Mouse (Mus musculus): ENCODE results near the gene Tradd. TPM values are rescaled to one million over a fixed set of nuclear protein-coding genes. Genes with fewer than 3 reads are reported as not detected.

Tradd gene
- polyA plus RNA-seq, 1 experiment from 2014 or later: 50.6 TPM

GRCm38 (mm10) chr8:105278911-105279334 is 14.5 kb upstream of the Tradd start:
- no peak overlapping the region for H3K27ac ChIP-seq (ENCODE audit: low read depth, low read length)
- H3K9me3 ChIP-seq (ENCODE audit: control insufficient read depth): no peaks in the 10 kb centered on the region
- peak; percentile 68 for ATAC-seq
- peak overlapping the region; percentile 55 for H3K4me2 ChIP-seq (replicated peaks; ENCODE audit: low read depth)
- TF ChIP-seq CTCF (IDR thresholded peaks at IDR 0.05; ENCODE audit: low read depth): peak; percentile 65
- peaks cover 46% of the 10 kb centered on the region for H3K27me3 ChIP-seq (replicated peaks; ENCODE audit: control insufficient read depth, insufficient read depth, low read length)
- peaks cover 9% of the 10 kb centered on the region for H3K4me1 ChIP-seq (replicated peaks; ENCODE audit: control insufficient read depth, insufficient read depth, low read length)
- 2% methylated on average over 28 of the region's 28 CpGs for WGBS
- no peak overlapping the region for H3K9ac ChIP-seq (ENCODE audit: low read depth, low read length)
- peak overlapping the region; percentile 27 for H3K4me3 ChIP-seq (ENCODE audit: low read depth, low read length)
- no peaks in the 10 kb centered on the region for H3K36me3 ChIP-seq (ENCODE audit: control insufficient read depth, insufficient read depth)

GRCm38 (mm10) chr8:105276292-105277120 is 12.1 kb upstream of the Tradd start:
- H3K27me3 ChIP-seq (replicated peaks; ENCODE audit: control insufficient read depth, insufficient read depth, low read length): peaks cover 66% of the 10 kb centered on the region

DNA sequence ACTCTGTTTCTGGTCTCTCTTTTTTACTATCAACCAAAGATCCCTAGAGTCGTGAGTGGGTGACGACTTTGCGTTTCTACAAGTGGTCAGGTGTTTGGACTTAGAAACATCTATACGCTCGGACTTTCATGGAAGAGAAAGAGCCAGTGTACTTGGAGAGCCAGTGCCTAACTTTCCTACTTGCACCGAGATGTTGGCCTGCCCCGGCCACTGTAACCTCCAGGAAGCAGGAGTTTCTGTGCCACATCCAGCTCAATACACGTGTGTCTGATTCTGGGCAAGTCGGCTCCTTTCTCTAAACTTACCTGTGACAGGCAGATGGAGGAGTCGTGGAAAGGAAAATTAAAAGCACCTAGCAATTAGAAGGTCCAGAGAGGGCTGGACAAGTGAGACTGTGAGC is 11.4 kb upstream of the Tradd start, which contains the start of gene Nol3:
TSS of gene Nol3 (plus strand) at position 301 of the 400 bp plus-strand sequence.
- H3K27ac ChIP-seq (ENCODE audit: low read depth, low read length): no peak within 1 kb of the TSS
- H3K9me3 ChIP-seq (ENCODE audit: control insufficient read depth): no peaks in the 10 kb centered on the region
- H3K9ac ChIP-seq (ENCODE audit: low read depth, low read length): peak within 1 kb of the TSS; percentile 11; the same call in 1 of the 2 replicates
- no peaks in the 10 kb centered on the region for H3K36me3 ChIP-seq (ENCODE audit: control insufficient read depth, insufficient read depth)
- WGBS: 7% methylated on average over 10 of the region's 10 CpGs
- H3K27me3 ChIP-seq (replicated peaks; ENCODE audit: control insufficient read depth, insufficient read depth, low read length): peaks cover 73% of the 10 kb centered on the region
- H3K4me2 ChIP-seq (replicated peaks; ENCODE audit: low read depth): peak within 1 kb of the TSS; percentile 83
- peak within 1 kb of the TSS; percentile 39 for H3K4me3 ChIP-seq (ENCODE audit: low read depth, low read length)
- no peak for ATAC-seq
- peaks cover 9% of the 10 kb centered on the region for H3K4me1 ChIP-seq (replicated peaks; ENCODE audit: control insufficient read depth, insufficient read depth, low read length)
- no peak for TF ChIP-seq CTCF (IDR thresholded peaks at IDR 0.05; ENCODE audit: low read depth)

More at GRCm38 (mm10) chr8:105276292-105277120, 12.1 kb upstream of the Tradd start:
- H3K4me1 ChIP-seq (replicated peaks; ENCODE audit: control insufficient read depth, insufficient read depth, low read length): peaks cover 9% of the 10 kb centered on the region
- H3K4me3 ChIP-seq (ENCODE audit: low read depth, low read length): peak overlapping the region; percentile 39
- H3K4me2 ChIP-seq (replicated peaks; ENCODE audit: low read depth): peak overlapping the region; percentile 83
- 0 out of 2 replicates have a peak, but pooled peaks have one; percentile 7 for TF ChIP-seq CTCF (IDR thresholded peaks at IDR 0.05; ENCODE audit: low read depth)
- 4% methylated on average over 30 of the region's 30 CpGs for WGBS
- H3K27ac ChIP-seq (ENCODE audit: low read depth, low read length): no peak overlapping the region
- H3K9me3 ChIP-seq (ENCODE audit: control insufficient read depth): no peaks in the 10 kb centered on the region
- H3K9ac ChIP-seq (ENCODE audit: low read depth, low read length): peak overlapping the region; percentile 11; the same call in 1 of the 2 replicates
- no peak for ATAC-seq
- H3K36me3 ChIP-seq (ENCODE audit: control insufficient read depth, insufficient read depth): no peaks in the 10 kb centered on the region

GRCm38 (mm10) chr8:105275387-105275786 is 11.0 kb upstream of the Tradd start:
- Histone ChIP-seq H3K4me3 (ENCODE audit: low read depth, low read length) (peak overlapping the region; percentile 39; the same call in 1 of the 2 replicates), H3K9me3 (ENCODE audit: control insufficient read depth) (no peaks in the 10 kb centered on the region), H3K4me2 (replicated peaks; ENCODE audit: low read depth) (peak overlapping the region; percentile 83), H3K36me3 (ENCODE audit: control insufficient read depth, insufficient read depth) (no peaks in the 10 kb centered on the region), H3K27me3 (replicated peaks; ENCODE audit: control insufficient read depth, insufficient read depth, low read length) (peaks cover 77% of the 10 kb centered on the region), H3K4me1 (replicated peaks; ENCODE audit: control insufficient read depth, insufficient read depth, low read length) (peaks cover 10% of the 10 kb centered on the region), H3K9ac (ENCODE audit: low read depth, low read length) (no peak overlapping the region), H3K27ac (ENCODE audit: low read depth, low read length) (no peak overlapping the region)
- WGBS: 16% methylated on average over 11 of the region's 11 CpGs
- TF ChIP-seq CTCF (IDR thresholded peaks at IDR 0.05; ENCODE audit: low read depth): no peak
- no peak for ATAC-seq

- Histone ChIP-seq H3K9me3 (ENCODE audit: control insufficient read depth) (no peaks in the 10 kb centered on the region), H3K4me3 (ENCODE audit: low read depth, low read length) (no peak overlapping the region), H3K27ac (ENCODE audit: low read depth, low read length) (no peak overlapping the region), H3K36me3 (ENCODE audit: control insufficient read depth, insufficient read depth) (peaks cover 10% of the 10 kb centered on the region; the same call in 1 of the 2 replicates), H3K27me3 (replicated peaks; ENCODE audit: control insufficient read depth, insufficient read depth, low read length) (peaks cover 73% of the 10 kb centered on the region), H3K4me1 (replicated peaks; ENCODE audit: control insufficient read depth, insufficient read depth, low read length) (peaks cover 19% of the 10 kb centered on the region; the same call in 1 of the 2 replicates), H3K9ac (ENCODE audit: low read depth, low read length) (no peak overlapping the region), H3K4me2 (replicated peaks; ENCODE audit: low read depth) (no peak overlapping the region)
- 8% methylated on average over 11 of the region's 11 CpGs for WGBS
- TF ChIP-seq CTCF (IDR thresholded peaks at IDR 0.05; ENCODE audit: low read depth): no peak
- ATAC-seq: no peak
Observed at GRCm38 (mm10) chr8:105270916-105271186, 6.4 kb upstream of the Tradd start.

DNA sequence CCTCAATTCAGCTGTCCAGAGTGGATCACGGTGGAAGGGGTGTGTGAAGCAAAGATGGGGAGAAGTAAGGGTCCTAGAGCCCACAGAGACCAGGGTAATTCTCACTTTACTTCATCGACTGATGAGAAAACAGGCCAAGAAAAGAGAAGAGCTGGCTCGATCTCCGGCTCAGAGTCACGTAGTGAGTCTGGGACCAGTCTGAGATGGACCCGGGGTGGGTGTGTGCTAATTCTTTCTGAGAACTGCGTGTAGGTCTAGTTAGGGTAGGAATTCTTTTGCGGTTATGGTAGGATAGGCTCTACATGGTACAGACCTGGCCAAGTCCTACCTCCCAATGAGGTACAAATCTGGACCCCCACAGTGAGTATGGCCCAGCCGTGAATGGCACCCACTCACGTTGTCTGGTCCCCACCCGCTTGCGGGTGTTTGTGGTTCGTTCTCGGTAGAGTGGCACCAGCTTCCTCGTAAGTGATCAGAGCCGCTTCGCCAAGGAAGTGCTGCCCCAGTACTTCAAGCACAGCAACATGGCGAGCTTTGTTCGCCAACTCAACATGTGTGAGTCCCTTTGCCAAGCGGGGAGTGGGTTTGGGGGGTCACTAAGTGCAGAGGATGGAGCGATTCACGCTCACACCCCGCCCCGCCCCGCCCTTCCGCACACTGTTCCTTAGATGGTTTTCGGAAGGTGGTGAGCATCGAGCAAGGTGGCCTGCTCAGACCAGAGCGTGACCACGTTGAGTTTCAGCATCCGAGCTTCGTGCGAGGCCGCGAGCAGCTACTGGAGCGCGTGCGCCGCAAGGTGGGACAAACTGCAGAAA is 5.9 kb upstream of the Tradd start:
- Histone ChIP-seq H3K4me2 (replicated peaks; ENCODE audit: low read depth) (peak overlapping the region; percentile 78), H3K27me3 (replicated peaks; ENCODE audit: control insufficient read depth, insufficient read depth, low read length) (peaks cover 69% of the 10 kb centered on the region), H3K4me3 (ENCODE audit: low read depth, low read length) (peak overlapping the region; percentile 43), H3K9me3 (ENCODE audit: control insufficient read depth) (no peaks in the 10 kb centered on the region), H3K9ac (ENCODE audit: low read depth, low read length) (no peak overlapping the region), H3K27ac (ENCODE audit: low read depth, low read length) (no peak overlapping the region), H3K36me3 (ENCODE audit: control insufficient read depth, insufficient read depth) (peaks cover 10% of the 10 kb centered on the region; the same call in 1 of the 2 replicates), H3K4me1 (replicated peaks; ENCODE audit: control insufficient read depth, insufficient read depth, low read length) (peaks cover 17% of the 10 kb centered on the region; the same call in 1 of the 2 replicates)
- ATAC-seq: no peak
- WGBS: 8% methylated on average over 39 of the region's 39 CpGs
- no peak for TF ChIP-seq CTCF (IDR thresholded peaks at IDR 0.05; ENCODE audit: low read depth)
